13 mouse cellular contexts compared by ENCODE assay signal in the genomic region with DNA sequence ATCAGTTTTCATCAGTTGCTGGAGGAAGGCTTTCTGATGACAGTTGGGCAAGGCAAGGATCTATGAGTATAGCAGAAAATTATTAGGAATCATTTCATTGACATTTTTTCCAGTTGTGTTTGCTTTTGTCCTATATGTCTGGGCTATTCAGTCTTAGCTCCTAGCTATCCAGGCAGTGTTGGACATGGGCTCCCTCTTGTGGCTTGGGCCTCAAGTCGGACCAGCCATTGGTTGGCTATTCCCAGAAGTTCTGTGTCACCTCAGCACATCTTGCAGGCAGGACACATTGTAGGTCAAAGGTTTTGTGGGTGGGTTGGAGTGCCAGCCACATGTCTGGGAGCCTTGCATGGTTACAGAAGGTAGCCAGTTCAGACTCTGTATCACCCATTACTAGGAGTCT. TPM values are rescaled to one million over a fixed set of nuclear protein-coding genes. Genes with fewer than 3 reads are reported as not detected.
DNase-seq lines count a peak whose midpoint lies in the region; ATAC-seq and TF ChIP-seq lines count a peak whose summit lies in the region.
"Had no signal": no experiment of that assay in that cellular context is flagged by ENCODE, and none has a peak within 500 bp of the region (broad histone marks: within the 10 kb centered on the region; RNA-seq: fewer than 3 reads in every experiment).

No protein-coding gene starts in this region.

- no peaks in the 10 kb centered on the region for H3K9me3 ChIP-seq in midbrain, postnatal 0 days (ENCODE audit: low read length)
- H3K9me3 ChIP-seq: intestine, embryonic 15.5 days; liver, embryonic 15.5 days; midbrain, embryonic 15.5 days had no signal

- peak; percentile 17 to 22 for DNase-seq in heart, adult 18-20 months
- no peak for DNase-seq in heart, postnatal 25 days (ENCODE audit: low spot score)
- DNase-seq in left cerebral cortex, adult 18-20 months (ENCODE audit: low spot score in 2 of 2) = peak; percentile 4 to 5
- DNase-seq in left cerebral cortex, postnatal 10 days (ENCODE audit: extremely low spot score in 1 of 2, low spot score in 2 of 2) = no peak
- DNase-seq in B cell, adult 2 months = peak; percentile 12 to 24
- no peak for DNase-seq in cerebellum, adult 9-11 months
- DNase-seq in midbrain, postnatal 0 days (ENCODE audit: low spot score) = no peak

- no peak overlapping the region for H3K27ac ChIP-seq in bone marrow macrophage, adult 2 months (ENCODE audit: insufficient read depth, low read depth, low read length)
- no peak overlapping the region for H3K27ac ChIP-seq in midbrain, postnatal 0 days (ENCODE audit: low read depth, low read length)
- H3K27ac ChIP-seq: intestine, embryonic 15.5 days; liver, embryonic 15.5 days; midbrain, embryonic 15.5 days had no signal

- no peak overlapping the region for H3K4me2 ChIP-seq in midbrain, postnatal 0 days (ENCODE audit: low read depth, low read length, poor library complexity, severe bottlenecking)
- H3K4me2 ChIP-seq: intestine, embryonic 15.5 days; liver, embryonic 15.5 days; midbrain, embryonic 15.5 days had no signal

- peaks cover 3% of the 10 kb centered on the region for H3K4me1 ChIP-seq in bone marrow macrophage, adult 2 months (ENCODE audit: control insufficient read depth, insufficient read depth, low read length)
- no peaks in the 10 kb centered on the region for H3K4me1 ChIP-seq in midbrain, postnatal 0 days (ENCODE audit: insufficient read depth, low read length)
- H3K4me1 ChIP-seq: intestine, embryonic 15.5 days; liver, embryonic 15.5 days; midbrain, embryonic 15.5 days had no signal

- 69% methylated on average over 1 of the region's 1 CpGs for WGBS in midbrain, postnatal 0 days

- no peaks in the 10 kb centered on the region for H3K27me3 ChIP-seq in midbrain, postnatal 0 days (ENCODE audit: insufficient read depth, low read length)
- H3K27me3 ChIP-seq: intestine, embryonic 15.5 days; liver, embryonic 15.5 days; midbrain, embryonic 15.5 days had no signal

- intact Hi-C loops in heart, postnatal 25 days (cut with DNase I) = no loop called here
- intact Hi-C loops in left cerebral cortex, postnatal 10 days (cut with DNase I) = no loop called here

- no peak for TF ChIP-seq POLR2A in bone marrow macrophage, adult 2 months (IDR thresholded peaks at IDR 0.05; ENCODE audit: borderline replicate concordance, low read depth, low read length)

- H3K36me3 ChIP-seq in midbrain, postnatal 0 days (ENCODE audit: insufficient read depth, low read length) = no peaks in the 10 kb centered on the region
- H3K36me3 ChIP-seq: intestine, embryonic 15.5 days; liver, embryonic 15.5 days; midbrain, embryonic 15.5 days had no signal

- no peak for ATAC-seq in midbrain, postnatal 0 days (ENCODE audit: low FRiP score)
- ATAC-seq: intestine, embryonic 15.5 days; midbrain, embryonic 15.5 days had no signal

- H3K4me3 ChIP-seq in bone marrow macrophage, adult 2 months (ENCODE audit: insufficient read depth, low read length) = no peak overlapping the region
- H3K4me3 ChIP-seq in midbrain, postnatal 0 days (ENCODE audit: low read depth, low read length) = no peak overlapping the region
- H3K4me3 ChIP-seq: intestine, embryonic 15.5 days; liver, embryonic 15.5 days; midbrain, embryonic 15.5 days had no signal

- no peak overlapping the region for H3K9ac ChIP-seq in midbrain, postnatal 0 days (replicated peaks; ENCODE audit: low read length, poor library complexity, severe bottlenecking)
- H3K9ac ChIP-seq: intestine, embryonic 15.5 days; liver, embryonic 15.5 days; midbrain, embryonic 15.5 days had no signal

- TF ChIP-seq CTCF in bone marrow macrophage, adult 2 months (IDR thresholded peaks at IDR 0.05; ENCODE audit: low read depth, low read length) = peak; percentile 57
- no peak for TF ChIP-seq CTCF in midbrain, postnatal 0 days (IDR thresholded peaks at IDR 0.05)

RNA-seq across cellular contexts. Expression of a gene that starts 15.4 kb away (rescaled TPM):
- not detected for total RNA-seq in heart, adult 18-20 months (2021)
- not detected for total RNA-seq in heart, postnatal 25 days (2021)
- total RNA-seq in left cerebral cortex, adult 18-20 months (2021) = not detected
- total RNA-seq in left cerebral cortex, postnatal 10 days (2021) = not detected
- polyA plus RNA-seq in bone marrow macrophage, adult 2 months (2012; ENCODE audit: insufficient read depth, insufficient read length, missing spikeins) = 1.2 and 3.0 TPM in 2 replicates
- not detected in 2 replicates for total RNA-seq in midbrain, postnatal 0 days (2014; rRNA removed)
- polyA plus RNA-seq in midbrain, postnatal 0 days (2015; fragmentation: Nextera tagmentation; extraction: Ambion mirVana) = not detected in 2 replicates
- polyA plus RNA-seq: brain, embryonic 14.5 days; gonadal fat pad, adult 2 months; intestine, embryonic 15.5 days; liver, embryonic 15.5 days; midbrain, embryonic 15.5 days had no signal

RNA-seq across cellular contexts. Expression of a gene that starts 44.2 kb away (rescaled TPM):
- total RNA-seq in heart, adult 18-20 months (2021) = not detected
- total RNA-seq in heart, postnatal 25 days (2021) = not detected
- total RNA-seq in left cerebral cortex, adult 18-20 months (2021) = not detected
- total RNA-seq in left cerebral cortex, postnatal 10 days (2021) = not detected
- 78.5 and 82.7 TPM in 2 replicates for polyA plus RNA-seq in bone marrow macrophage, adult 2 months (2012; ENCODE audit: insufficient read depth, insufficient read length, missing spikeins)
- not detected in 2 replicates for total RNA-seq in midbrain, postnatal 0 days (2014; rRNA removed)
- polyA plus RNA-seq in midbrain, postnatal 0 days (2015; fragmentation: Nextera tagmentation; extraction: Ambion mirVana) = not detected in 2 replicates
- polyA plus RNA-seq: brain, embryonic 14.5 days; intestine, embryonic 15.5 days; liver, embryonic 15.5 days; midbrain, embryonic 15.5 days had no signal

RNA-seq across cellular contexts. Expression of a gene that starts 53.3 kb away (rescaled TPM):
- total RNA-seq in heart, adult 18-20 months (2021) = 1 to 10 TPM; 3.0 to 4.3 TPM
- 1 to 10 TPM; 2.9 to 3.6 TPM for total RNA-seq in heart, postnatal 25 days (2021)
- 1 to 10 TPM; 1.0 to 1.5 TPM for total RNA-seq in left cerebral cortex, adult 18-20 months (2021)
- total RNA-seq in left cerebral cortex, postnatal 10 days (2021) = under 1 TPM; 0.81 to 0.88 TPM
- 491 and 503 TPM in 2 replicates for polyA plus RNA-seq in bone marrow macrophage, adult 2 months (2012; ENCODE audit: insufficient read depth, insufficient read length, missing spikeins)
- total RNA-seq in midbrain, postnatal 0 days (2014; rRNA removed) = 0.88 TPM in 1 of 2 replicates, not detected in the other
- polyA plus RNA-seq in midbrain, postnatal 0 days (2015; fragmentation: Nextera tagmentation; extraction: Ambion mirVana) = 0.91 and 1.3 TPM in 2 replicates

Comparison
In these comparisons a context has a peak if more than half of its experiments do, and no peak if none do; other contexts are left out.
1. DNase-seq: peak in heart, adult 18-20 months (2 of 2), left cerebral cortex, adult 18-20 months (2 of 2) and B cell, adult 2 months (2 of 2); none in heart, postnatal 25 days (single experiment), left cerebral cortex, postnatal 10 days (0 of 2), cerebellum, adult 9-11 months (single experiment) and midbrain, postnatal 0 days (single experiment).